Mouse (Mus musculus): ENCODE results near the gene Tubb2b.

Tubb2b gene

GRCm38 (mm10) chr13:34134276-34134675 is 4.0 kb upstream of the Tubb2b start:
- peak; percentile 16 for DNase-seq

GRCm38 (mm10) chr13:34133326-34134071 is 3.2 kb upstream of the Tubb2b start:
- DNase-seq = peak; percentile 76

GRCm38 (mm10) chr13:34132875-34133274 is 2.6 kb upstream of the Tubb2b start:
- no peak for DNase-seq

- DNase-seq = no peak
These were observed 2.0 kb upstream of the Tubb2b start for GRCm38 (mm10) chr13:34132299-34132698.

GRCm38 (mm10) chr13:34131708-34132060 is 1.4 kb upstream of the Tubb2b start:
- DNase-seq = peak; percentile 93

- DNase-seq = peak; percentile 95
These were observed 893 bp upstream of the Tubb2b start for GRCm38 (mm10) chr13:34131011-34131707.

GRCm38 (mm10) chr13:34129485-34130225 is 611 bp downstream of the Tubb2b start:
- DNase-seq = peak; percentile 94

- no peak for DNase-seq
These were observed 1.8 kb downstream of the Tubb2b start for GRCm38 (mm10) chr13:34128276-34129114.

- DNase-seq = peak; percentile 95
These were observed 4.6 kb downstream of the Tubb2b start for GRCm38 (mm10) chr13:34125711-34126110.

GRCm38 (mm10) chr13:34120536-34120935 is 9.7 kb downstream of the Tubb2b start:
- DNase-seq = no peak

- DNase-seq = no peak
These were observed 10.9 kb downstream of the Tubb2b start for GRCm38 (mm10) chr13:34119406-34119805.

- no peak for DNase-seq
These were observed 11.4 kb downstream of the Tubb2b start for GRCm38 (mm10) chr13:34118816-34119215.

- no peak for DNase-seq
These were observed 13.8 kb downstream of the Tubb2b start for GRCm38 (mm10) chr13:34116508-34116907.

- DNase-seq = peak; percentile 24
These were observed 15.6 kb downstream of the Tubb2b start for GRCm38 (mm10) chr13:34114654-34115053.

- DNase-seq = peak; percentile 93
These were observed 17.2 kb downstream of the Tubb2b start for GRCm38 (mm10) chr13:34113086-34113485.

- DNase-seq = peak; percentile 91
These were observed 17.7 kb downstream of the Tubb2b start for GRCm38 (mm10) chr13:34112369-34113081.

GRCm38 (mm10) chr13:34111878-34112277 is 18.4 kb downstream of the Tubb2b start:
- DNase-seq = no peak

GRCm38 (mm10) chr13:34111019-34111418 is 19.2 kb downstream of the Tubb2b start:
- peak; percentile 92 for DNase-seq

- peak; percentile 84 for DNase-seq
These were observed 20.6 kb downstream of the Tubb2b start for GRCm38 (mm10) chr13:34109677-34110058.

- peak; percentile 74 for DNase-seq
These were observed 21.1 kb downstream of the Tubb2b start for GRCm38 (mm10) chr13:34109035-34109676.

- peak; percentile 87 for DNase-seq
These were observed 23.3 kb downstream of the Tubb2b start for GRCm38 (mm10) chr13:34106999-34107398.

Measured in heart, adult 11 months (tissue).